Mouse (Mus musculus): ENCODE results near the gene Gm28048.

DNA sequence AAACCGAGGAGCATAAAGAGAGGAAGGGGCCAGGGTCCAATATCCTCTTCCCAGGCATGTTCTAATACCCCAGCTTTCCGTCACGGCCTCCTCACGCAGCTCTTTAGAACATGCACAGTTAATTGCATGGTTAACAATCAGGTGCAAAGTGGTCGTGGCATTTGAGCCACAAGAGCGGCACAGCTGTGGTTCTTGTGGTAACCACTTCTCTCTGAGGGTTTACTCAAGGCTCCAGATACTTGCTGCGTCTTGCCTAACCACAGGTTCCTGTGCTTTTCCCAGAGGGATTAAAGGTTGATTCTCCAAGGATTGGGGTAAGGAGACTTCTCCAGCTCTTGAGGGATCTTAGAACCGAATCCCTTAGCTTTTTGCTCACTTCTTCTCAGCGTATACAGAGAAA lies 90.6 kb downstream of the Gm28048 start:
- no peak for TF ChIP-seq CTCF (IDR thresholded peaks at IDR 0.05; ENCODE audit: control insufficient read depth, insufficient read depth, insufficient replicate concordance, low read depth, low read length)
- TF ChIP-seq POLR2A (IDR thresholded peaks at IDR 0.05; ENCODE audit: control insufficient read depth, low read depth, low read length) = no peak
